8 mouse cellular contexts compared by ENCODE assay signal in the genomic region with DNA sequence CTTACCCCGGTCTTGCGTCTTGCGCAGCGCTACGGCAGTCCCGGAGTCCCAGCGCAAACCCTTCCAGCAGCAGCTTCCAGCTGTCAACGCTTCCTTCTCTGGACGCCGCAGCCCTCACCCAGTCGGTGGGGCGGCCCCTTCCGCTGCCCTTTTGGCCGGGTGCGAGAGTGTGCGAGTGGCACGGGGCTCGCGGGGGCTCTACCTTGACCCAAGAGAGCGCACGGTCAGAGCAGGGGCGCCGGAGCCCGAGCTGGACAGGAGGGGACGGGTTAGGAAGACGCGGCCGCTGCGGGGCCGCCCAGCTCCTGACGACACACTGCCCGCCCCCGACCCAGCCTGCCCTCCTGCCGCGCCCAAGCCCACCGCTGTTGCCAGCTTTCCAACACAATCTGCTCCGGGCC. TPM values are rescaled to one million over a fixed set of nuclear protein-coding genes. Genes with fewer than 3 reads are reported as not detected.
DNase-seq lines count a peak whose midpoint lies in the region; ATAC-seq and TF ChIP-seq lines count a peak whose summit lies in the region.

No protein-coding gene starts in this region.

- H3K36me3 ChIP-seq in intestine, postnatal 0 days (ENCODE audit: control insufficient read depth, insufficient read depth), result no peaks in the 10 kb centered on the region
- no peaks in the 10 kb centered on the region for H3K36me3 ChIP-seq in liver, embryonic 12.5 days
- H3K36me3 ChIP-seq in stomach, postnatal 0 days (ENCODE audit: control insufficient read depth, insufficient read depth, low read length), result no peaks in the 10 kb centered on the region

- no peak for TF ChIP-seq EP300 in stomach, postnatal 0 days (optimal IDR thresholded peaks at IDR 0.05)

- under 1% methylated on average over 37 of the region's 37 CpGs for WGBS in intestine, postnatal 0 days
- WGBS in liver, embryonic 12.5 days (ENCODE audit: insufficient replicate concordance), result under 1% methylated on average over 37 of the region's 37 CpGs
- WGBS in stomach, postnatal 0 days, result under 1% methylated on average over 37 of the region's 37 CpGs

- peak overlapping the region; percentile 64 for H3K4me3 ChIP-seq in intestine, postnatal 0 days (ENCODE audit: low read depth, low read length)
- H3K4me3 ChIP-seq in liver, embryonic 12.5 days, result peak overlapping the region; percentile 60
- H3K4me3 ChIP-seq in stomach, postnatal 0 days (ENCODE audit: low read depth, low read length), result peak overlapping the region; percentile 74

- no peaks in the 10 kb centered on the region for H3K9me3 ChIP-seq in intestine, postnatal 0 days (ENCODE audit: control insufficient read depth)
- H3K9me3 ChIP-seq in liver, embryonic 12.5 days (replicated peaks), result no peaks in the 10 kb centered on the region
- H3K9me3 ChIP-seq in stomach, postnatal 0 days (ENCODE audit: control insufficient read depth, low read length), result no peaks in the 10 kb centered on the region

- H3K27ac ChIP-seq in intestine, postnatal 0 days (ENCODE audit: low read depth, low read length), result peak overlapping the region; percentile 86
- H3K27ac ChIP-seq in liver, embryonic 12.5 days, result no peak overlapping the region
- H3K27ac ChIP-seq in stomach, postnatal 0 days (replicated peaks), result peak overlapping the region; percentile 92

- H3K27me3 ChIP-seq in intestine, postnatal 0 days (replicated peaks; ENCODE audit: control insufficient read depth, insufficient read depth, low read length), result no peaks in the 10 kb centered on the region
- peaks cover 48% of the 10 kb centered on the region for H3K27me3 ChIP-seq in liver, embryonic 12.5 days (replicated peaks)
- H3K27me3 ChIP-seq in stomach, postnatal 0 days (ENCODE audit: control insufficient read depth, insufficient read depth, low read length), result no peaks in the 10 kb centered on the region

- peak; percentile 34 to 39 for DNase-seq in layer of hippocampus, adult 18-20 months (ENCODE audit: low spot score in 2 of 2)
- DNase-seq in layer of hippocampus, adult 9-10 months (ENCODE audit: low spot score), result no peak
- DNase-seq in embryo, embryonic 10 days (ENCODE audit: low spot score), result peak; percentile 62
- DNase-seq in naive thymus-derived CD4-positive, alpha-beta T cell, adult 2 months (ENCODE audit: low read depth), result peak; percentile 54
- peak; percentile 70 for DNase-seq in stomach, postnatal 0 days (ENCODE audit: low spot score)

- peak; percentile 15 for ATAC-seq in granulocyte monocyte progenitor cell, adult 5-6 weeks (replicated peaks; ENCODE audit: poor library complexity, severe bottlenecking)
- peak; percentile 14; the same call in 1 of the 2 replicates for ATAC-seq in intestine, postnatal 0 days
- no peak for ATAC-seq in liver, embryonic 12.5 days
- peak; percentile 30 for ATAC-seq in stomach, postnatal 0 days (ENCODE audit: low FRiP score, low TSS enrichment)

- peak overlapping the region; percentile 93 for H3K4me2 ChIP-seq in intestine, postnatal 0 days (replicated peaks; ENCODE audit: low read depth)
- peak overlapping the region; percentile 80 for H3K4me2 ChIP-seq in liver, embryonic 12.5 days
- H3K4me2 ChIP-seq in stomach, postnatal 0 days (replicated peaks; ENCODE audit: low read depth), result peak overlapping the region; percentile 90

- H3K4me1 ChIP-seq in intestine, postnatal 0 days (replicated peaks; ENCODE audit: control insufficient read depth, insufficient read depth, low read length), result peaks cover 7% of the 10 kb centered on the region; the same call in 1 of the 2 replicates
- peaks cover 49% of the 10 kb centered on the region for H3K4me1 ChIP-seq in liver, embryonic 12.5 days
- H3K4me1 ChIP-seq in stomach, postnatal 0 days (replicated peaks; ENCODE audit: control insufficient read depth, insufficient read depth), result no peaks in the 10 kb centered on the region; the same call in 1 of the 2 replicates

- no peak for TF ChIP-seq CTCF in intestine, postnatal 0 days (IDR thresholded peaks at IDR 0.05; ENCODE audit: low read depth)
- TF ChIP-seq CTCF in stomach, postnatal 0 days (IDR thresholded peaks at IDR 0.05; ENCODE audit: low read depth), result no peak

- H3K9ac ChIP-seq in intestine, postnatal 0 days (ENCODE audit: low read depth, low read length), result peak overlapping the region; percentile 64
- peak overlapping the region; percentile 65 for H3K9ac ChIP-seq in liver, embryonic 12.5 days
- peak overlapping the region; percentile 88 for H3K9ac ChIP-seq in stomach, postnatal 0 days (ENCODE audit: low read length)

RNA-seq across cellular contexts. Expression of a gene that starts 0.9 kb away (rescaled TPM):
- total RNA-seq in layer of hippocampus, adult 18-20 months (2021), result 10 to 100 TPM; 10.9 to 12.8 TPM
- 13.2 and 15.8 TPM in 2 replicates for total RNA-seq in granulocyte monocyte progenitor cell, adult 5-6 weeks (2014; fragmentation: Nextera tagmentation)
- 9.4 and 12.0 TPM in 2 replicates for total RNA-seq in granulocyte monocyte progenitor cell, adult 5-6 weeks (2017)
- polyA plus RNA-seq in intestine, postnatal 0 days (2015; fragmentation: Nextera tagmentation; extraction: Ambion mirVana), result 7.1 and 8.2 TPM in 2 replicates
- polyA plus RNA-seq in liver, embryonic 12.5 days (2016; fragmentation: Nextera tagmentation; extraction: Ambion mirVana), result 2.8 TPM in 2 replicates
- polyA plus RNA-seq in stomach, postnatal 0 days (2015; fragmentation: Nextera tagmentation; extraction: Ambion mirVana), result 14.6 and 15.7 TPM in 2 replicates

RNA-seq across cellular contexts. Expression of a gene that starts 3.9 kb away (rescaled TPM):
- 10 to 100 TPM; 25.1 to 26.2 TPM for total RNA-seq in layer of hippocampus, adult 18-20 months (2021)
- total RNA-seq in granulocyte monocyte progenitor cell, adult 5-6 weeks (2014; fragmentation: Nextera tagmentation), result 43.5 and 52.0 TPM in 2 replicates
- 47.6 and 82.5 TPM in 2 replicates for total RNA-seq in granulocyte monocyte progenitor cell, adult 5-6 weeks (2017)
- 22.3 and 22.7 TPM in 2 replicates for polyA plus RNA-seq in intestine, postnatal 0 days (2015; fragmentation: Nextera tagmentation; extraction: Ambion mirVana)
- 25.8 and 26.8 TPM in 2 replicates for polyA plus RNA-seq in liver, embryonic 12.5 days (2016; fragmentation: Nextera tagmentation; extraction: Ambion mirVana)
- polyA plus RNA-seq in stomach, postnatal 0 days (2015; fragmentation: Nextera tagmentation; extraction: Ambion mirVana), result 22.7 and 24.1 TPM in 2 replicates

RNA-seq across cellular contexts. Expression of a gene that starts 39.0 kb away (rescaled TPM):
- 1 to 10 TPM; 1.4 to 2.6 TPM for total RNA-seq in layer of hippocampus, adult 18-20 months (2021)
- total RNA-seq in granulocyte monocyte progenitor cell, adult 5-6 weeks (2014; fragmentation: Nextera tagmentation), result 101 and 134 TPM in 2 replicates
- 60.3 and 73.1 TPM in 2 replicates for total RNA-seq in granulocyte monocyte progenitor cell, adult 5-6 weeks (2017)
- 23.3 and 24.1 TPM in 2 replicates for polyA plus RNA-seq in intestine, postnatal 0 days (2015; fragmentation: Nextera tagmentation; extraction: Ambion mirVana)
- 82.8 and 84.9 TPM in 2 replicates for polyA plus RNA-seq in liver, embryonic 12.5 days (2016; fragmentation: Nextera tagmentation; extraction: Ambion mirVana)
- 33.1 and 33.4 TPM in 2 replicates for polyA plus RNA-seq in stomach, postnatal 0 days (2015; fragmentation: Nextera tagmentation; extraction: Ambion mirVana)

RNA-seq across cellular contexts. Expression of a gene that starts 39.8 kb away (rescaled TPM):
- total RNA-seq in layer of hippocampus, adult 18-20 months (2021), result under 1 TPM; 0.20 to 0.25 TPM
- 0.28 and 2.6 TPM in 2 replicates for total RNA-seq in granulocyte monocyte progenitor cell, adult 5-6 weeks (2014; fragmentation: Nextera tagmentation)
- 0.52 and 1.6 TPM in 2 replicates for total RNA-seq in granulocyte monocyte progenitor cell, adult 5-6 weeks (2017)
- 0.55 and 0.86 TPM in 2 replicates for polyA plus RNA-seq in intestine, postnatal 0 days (2015; fragmentation: Nextera tagmentation; extraction: Ambion mirVana)
- polyA plus RNA-seq in liver, embryonic 12.5 days (2016; fragmentation: Nextera tagmentation; extraction: Ambion mirVana), result 0.36 and 0.43 TPM in 2 replicates
- polyA plus RNA-seq in stomach, postnatal 0 days (2015; fragmentation: Nextera tagmentation; extraction: Ambion mirVana), result 1.4 and 2.0 TPM in 2 replicates

RNA-seq across cellular contexts. Expression of a gene that starts 46.9 kb away (rescaled TPM):
- total RNA-seq in layer of hippocampus, adult 18-20 months (2021), result under 1 TPM; 0.43 to 0.50 TPM
- 6.9 and 8.3 TPM in 2 replicates for total RNA-seq in granulocyte monocyte progenitor cell, adult 5-6 weeks (2014; fragmentation: Nextera tagmentation)
- 14.9 and 15.6 TPM in 2 replicates for total RNA-seq in granulocyte monocyte progenitor cell, adult 5-6 weeks (2017)
- polyA plus RNA-seq in intestine, postnatal 0 days (2015; fragmentation: Nextera tagmentation; extraction: Ambion mirVana), result 0.97 and 1.4 TPM in 2 replicates
- 5.5 and 6.8 TPM in 2 replicates for polyA plus RNA-seq in liver, embryonic 12.5 days (2016; fragmentation: Nextera tagmentation; extraction: Ambion mirVana)
- 2.0 and 2.1 TPM in 2 replicates for polyA plus RNA-seq in stomach, postnatal 0 days (2015; fragmentation: Nextera tagmentation; extraction: Ambion mirVana)
